Mouse (Mus musculus): Measurements from ENCODE around the gene Capn2.

Capn2 gene

GRCm38 (mm10) chr1:182516758-182517676 is at the start of gene Capn2:
Gene Capn2, minus strand, starts transcription at chr1:182517608.
- DNase-seq (ENCODE audit: low read depth), result peak; percentile 93

GRCm38 (mm10) chr1:182565351-182565835 is 48.0 kb upstream of the Capn2 start:
- DNase-seq (ENCODE audit: low read depth), result no peak

- DNase-seq (ENCODE audit: low read depth), result peak; percentile 53
Measured at GRCm38 (mm10) chr1:182564408-182565120, 47.2 kb upstream of the Capn2 start, which contains the start of gene Capn8. Gene Capn8, plus strand, starts transcription at chr1:182565007.

DNA sequence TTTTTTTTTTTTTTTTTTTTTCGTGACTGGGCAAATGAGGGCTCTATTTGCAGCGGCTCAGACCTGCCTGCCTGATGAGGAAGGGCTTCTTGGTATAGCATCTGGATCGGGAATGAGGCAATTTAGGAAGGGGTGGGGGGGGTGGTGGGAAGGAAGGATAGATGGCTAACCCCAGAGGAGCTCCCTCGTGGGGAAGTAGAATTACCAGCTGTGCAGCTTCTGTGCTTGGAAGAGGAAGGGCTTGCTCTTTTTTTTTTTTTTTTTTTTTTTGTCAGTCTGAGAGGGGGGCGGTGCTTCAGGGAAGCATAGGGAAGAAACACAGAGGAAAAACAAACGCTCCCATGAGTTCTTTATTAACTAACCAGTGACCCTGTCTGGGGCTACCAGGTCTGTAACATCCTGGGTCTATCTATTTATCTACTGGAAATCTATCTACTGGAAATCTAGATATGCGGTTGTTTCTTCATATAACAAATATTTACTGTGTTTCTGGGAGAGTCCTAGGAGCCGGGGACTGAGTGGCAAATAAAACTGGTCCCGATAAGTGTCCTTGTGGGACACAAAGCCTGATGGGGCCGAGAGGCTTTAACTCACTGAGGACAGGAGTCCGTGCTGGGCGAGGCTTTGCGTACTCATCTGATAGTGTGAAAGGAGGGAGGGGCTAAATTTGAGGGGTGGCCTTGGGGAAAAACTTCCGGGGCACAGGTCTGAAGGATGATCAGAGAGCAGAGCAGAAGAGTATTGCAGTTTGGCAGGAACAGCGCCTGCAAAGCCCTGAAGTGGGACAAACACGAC is 45.4 kb upstream of the Capn2 start:
- no peak for DNase-seq (ENCODE audit: low read depth)

DNA sequence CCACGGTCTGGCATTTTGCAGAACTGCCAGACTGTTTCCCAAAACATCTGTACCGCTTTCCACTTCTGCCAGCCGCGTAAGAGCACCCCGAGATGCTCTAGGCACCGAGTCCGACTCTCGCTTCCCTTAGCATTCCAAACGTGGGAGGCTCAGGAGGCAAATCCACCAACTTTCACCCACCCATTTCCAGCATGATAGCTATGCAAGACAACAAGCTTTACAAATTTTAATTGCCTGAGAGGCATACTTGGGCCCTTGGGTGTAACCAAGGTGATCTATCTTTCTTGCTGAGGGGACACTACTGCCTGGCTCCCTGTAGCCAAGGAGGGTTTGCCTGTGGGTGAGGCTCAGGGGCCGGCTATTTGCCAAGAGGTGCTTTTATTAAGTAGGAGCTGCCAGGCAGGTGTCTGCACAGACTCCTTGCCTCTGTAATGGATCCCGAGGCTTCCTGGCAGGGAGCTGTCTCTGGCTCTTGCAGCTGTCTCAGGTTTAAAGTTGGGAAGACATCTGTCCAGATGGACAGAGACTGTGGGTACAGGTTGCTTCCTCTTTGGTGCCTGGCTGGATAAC is 44.6 kb upstream of the Capn2 start:
- DNase-seq (ENCODE audit: low read depth), result no peak

GRCm38 (mm10) chr1:182560390-182561098 is 43.1 kb upstream of the Capn2 start:
- DNase-seq (ENCODE audit: low read depth), result peak; percentile 82

GRCm38 (mm10) chr1:182559530-182559929 is 42.1 kb upstream of the Capn2 start:
- DNase-seq (ENCODE audit: low read depth), result no peak

GRCm38 (mm10) chr1:182558271-182558670 is 40.9 kb upstream of the Capn2 start:
- DNase-seq (ENCODE audit: low read depth), result peak; percentile 44

- DNase-seq (ENCODE audit: low read depth), result peak; percentile 70
Measured at GRCm38 (mm10) chr1:182553649-182554375, 36.4 kb upstream of the Capn2 start.

DNA sequence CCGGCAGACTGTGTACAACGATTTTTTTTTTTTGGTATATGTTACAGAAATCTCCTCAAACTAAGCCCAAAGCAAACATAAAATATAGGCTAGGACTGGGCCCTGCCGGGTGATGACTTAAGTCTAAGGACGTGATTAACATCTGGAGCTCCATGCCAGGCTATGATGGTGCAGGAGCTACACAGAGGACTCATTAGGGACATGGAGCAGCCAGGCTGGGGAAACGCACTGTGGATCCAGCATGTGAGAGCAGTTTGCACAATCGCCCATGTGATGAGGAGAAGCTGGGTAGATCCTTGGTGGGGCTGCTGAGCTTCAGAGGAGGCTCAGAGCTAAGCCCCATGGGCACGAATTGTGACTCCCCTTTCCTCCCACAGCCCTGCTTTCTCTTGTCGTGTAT is 33.4 kb upstream of the Capn2 start:
- peak; percentile 49 for DNase-seq (ENCODE audit: low read depth)

GRCm38 (mm10) chr1:182543906-182544305 is 26.5 kb upstream of the Capn2 start:
- DNase-seq (ENCODE audit: low read depth), result peak; percentile 69

GRCm38 (mm10) chr1:182543136-182543535 is 25.7 kb upstream of the Capn2 start:
- peak; percentile 93 for DNase-seq (ENCODE audit: low read depth)

- no peak for DNase-seq (ENCODE audit: low read depth)
Measured at GRCm38 (mm10) chr1:182542110-182542509, 24.7 kb upstream of the Capn2 start.

GRCm38 (mm10) chr1:182539023-182539940 is 21.9 kb upstream of the Capn2 start:
- peak; percentile 96 for DNase-seq (ENCODE audit: low read depth)

DNA sequence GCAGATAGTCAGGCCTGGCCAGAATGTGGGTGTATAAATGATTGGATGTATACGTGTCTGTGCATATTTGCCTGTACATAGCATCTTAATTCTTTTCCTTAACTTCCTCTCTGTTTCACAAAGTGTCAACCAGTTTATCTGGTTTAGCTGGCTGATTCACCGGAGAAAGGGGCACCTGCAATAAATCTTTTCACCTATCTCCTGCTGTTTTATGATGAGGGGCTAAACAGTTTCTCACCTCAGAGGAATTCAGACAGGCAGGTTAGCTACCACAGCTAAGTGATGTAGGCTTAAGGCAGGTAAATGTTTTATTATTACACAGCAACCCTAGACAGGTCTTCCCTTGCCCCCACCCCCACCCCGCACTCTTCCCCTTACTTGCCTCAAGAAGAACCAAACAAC is 17.7 kb upstream of the Capn2 start:
- DNase-seq (ENCODE audit: low read depth), result no peak

DNA sequence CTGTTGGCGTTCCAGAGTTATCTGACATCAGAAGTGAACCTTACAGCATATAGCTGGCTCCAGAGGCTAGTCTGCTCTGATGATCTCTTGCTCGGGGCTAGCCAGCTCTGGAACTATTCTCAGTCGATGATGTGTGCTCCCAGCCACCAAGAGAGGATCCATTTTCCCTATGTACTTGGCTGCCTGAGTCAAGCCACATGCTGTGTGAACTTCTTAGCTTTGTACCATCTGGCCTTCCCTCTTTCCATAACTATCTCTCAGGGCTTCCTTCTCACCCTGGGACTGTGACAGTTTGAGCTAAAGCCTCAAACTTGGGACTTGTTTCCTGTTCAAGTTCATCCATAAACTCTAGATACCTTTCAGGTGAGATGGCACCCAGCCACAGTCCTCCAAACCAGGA is 16.2 kb upstream of the Capn2 start:
- no peak for DNase-seq (ENCODE audit: low read depth)

DNA sequence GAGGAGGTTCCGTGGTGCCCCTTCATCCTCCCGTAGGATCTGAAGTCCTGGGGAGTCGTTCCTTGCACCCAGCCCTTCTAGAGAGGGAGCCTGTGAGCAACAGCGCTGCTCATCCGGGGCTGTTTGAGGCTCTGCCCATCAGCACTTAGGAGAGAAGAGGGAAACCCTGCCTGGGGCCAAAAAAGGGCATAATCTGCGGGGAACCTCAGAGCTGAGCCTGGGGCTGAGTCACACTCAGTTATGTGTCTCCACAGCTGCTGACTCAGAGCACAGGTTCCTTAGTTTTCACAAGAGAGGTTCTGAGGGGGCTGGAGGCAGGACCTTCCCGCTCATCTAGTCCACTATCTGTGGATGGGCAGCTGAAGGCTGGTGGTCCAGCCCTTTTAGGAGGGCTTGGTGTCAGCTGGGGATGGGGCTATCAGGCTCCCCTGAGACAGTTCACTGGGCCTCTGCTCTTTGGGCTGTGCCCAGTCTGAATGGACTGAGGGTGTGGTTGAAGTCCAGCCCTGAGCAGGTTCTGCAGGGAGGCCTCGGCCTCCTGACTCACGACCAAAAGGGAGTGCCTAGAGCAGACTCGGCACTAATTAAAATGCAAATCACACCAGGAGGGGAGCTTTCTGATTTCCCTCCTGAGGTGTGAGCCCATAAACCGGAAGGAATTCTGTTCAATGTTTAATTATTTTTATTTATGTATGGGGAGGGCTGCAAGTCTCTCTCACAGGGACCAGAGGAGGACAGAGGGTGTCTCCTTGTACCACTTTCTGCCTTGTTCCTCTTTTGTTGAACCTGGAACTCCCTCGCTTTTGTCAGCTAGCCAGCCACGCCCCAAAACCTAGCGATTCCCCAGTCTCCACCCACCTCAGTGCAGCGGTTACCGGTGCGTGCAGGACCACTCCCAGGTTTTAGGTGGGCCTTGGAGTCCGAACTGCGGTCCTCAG is 10.8 kb upstream of the Capn2 start:
- peak; percentile 97 for DNase-seq (ENCODE audit: low read depth)

DNA sequence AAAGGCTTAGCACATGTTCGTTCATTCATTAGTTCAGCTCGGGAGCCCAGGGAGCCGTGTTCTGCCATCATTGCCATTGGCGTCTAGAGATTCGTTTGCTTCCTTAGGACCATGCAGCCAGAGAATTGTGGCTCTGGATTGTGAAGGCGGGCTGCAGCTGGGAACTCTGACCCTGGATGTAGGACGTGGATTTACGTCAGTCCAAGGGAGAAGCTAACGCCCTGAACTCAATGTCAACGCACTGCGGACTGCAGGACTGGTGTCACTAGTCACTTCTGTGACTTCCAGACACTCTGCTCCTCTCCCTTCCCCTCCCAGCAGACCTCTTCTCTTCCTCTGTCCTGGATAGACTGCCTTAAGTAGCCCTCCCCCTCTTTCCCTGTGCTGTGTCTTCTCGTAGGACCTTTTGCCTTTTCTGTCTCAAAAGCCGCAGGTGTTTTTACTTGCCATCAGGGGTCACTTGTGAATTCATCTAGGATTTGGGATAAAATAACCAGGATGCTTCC is 9.9 kb upstream of the Capn2 start:
- DNase-seq (ENCODE audit: low read depth), result no peak

All from NIH3T3 (cell line).